Mouse (Mus musculus) thymus, postnatal 0 days (tissue): Measurements from ENCODE around the gene Zfp950. TPM values are rescaled to one million over a fixed set of nuclear protein-coding genes. Genes with fewer than 3 reads are reported as not detected.

Source experiments
- DNase-seq: peaks from one replicate; pipeline ENCODE4 v3.0.0-alpha.2; 2015; ENCODE audit warnings: low spot score
- polyA plus RNA-seq: library from polyadenylated mRNA; unstranded; fragments of >200 nt; fragmentation: Nextera tagmentation; extraction: Ambion mirVana; gene quantifications from 2 replicates; pipeline ENCODE4 v1.2.1, GENCODE M21; 2015

Zfp950 gene
- polyA plus RNA-seq, 1 experiment from 2014 or later = 34.8 TPM

- no peak for DNase-seq
Observed at GRCm38 (mm10) chr19:61057581-61057980, 83.1 kb downstream of the Zfp950 start.

GRCm38 (mm10) chr19:61056783-61057410 lies 83.7 kb downstream of the Zfp950 start:
- DNase-seq = no peak

- no peak for DNase-seq
Observed at GRCm38 (mm10) chr19:61052786-61053185, 87.9 kb downstream of the Zfp950 start.

DNA sequence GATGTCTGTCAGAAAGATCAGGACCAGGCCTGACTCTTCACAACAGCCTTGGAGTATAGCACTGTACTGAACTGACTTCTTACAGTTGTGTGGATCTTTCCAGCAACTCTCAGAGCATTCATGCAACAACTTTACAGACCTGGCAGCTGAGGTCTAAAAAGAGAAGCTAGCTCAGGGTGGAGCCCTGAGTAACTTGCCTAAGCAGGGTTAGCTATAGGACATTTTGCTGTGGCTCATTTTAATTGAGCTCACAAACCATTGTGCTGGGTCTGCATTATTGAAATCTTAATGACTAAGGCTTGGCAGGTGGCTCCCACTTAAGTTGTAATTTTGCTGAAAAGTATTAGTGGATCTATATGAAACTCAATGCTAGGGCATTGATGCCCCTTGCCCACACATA lies 88.6 kb downstream of the Zfp950 start:
- DNase-seq = no peak

- DNase-seq = no peak
Observed at GRCm38 (mm10) chr19:61051151-61051550, 89.5 kb downstream of the Zfp950 start.

DNA sequence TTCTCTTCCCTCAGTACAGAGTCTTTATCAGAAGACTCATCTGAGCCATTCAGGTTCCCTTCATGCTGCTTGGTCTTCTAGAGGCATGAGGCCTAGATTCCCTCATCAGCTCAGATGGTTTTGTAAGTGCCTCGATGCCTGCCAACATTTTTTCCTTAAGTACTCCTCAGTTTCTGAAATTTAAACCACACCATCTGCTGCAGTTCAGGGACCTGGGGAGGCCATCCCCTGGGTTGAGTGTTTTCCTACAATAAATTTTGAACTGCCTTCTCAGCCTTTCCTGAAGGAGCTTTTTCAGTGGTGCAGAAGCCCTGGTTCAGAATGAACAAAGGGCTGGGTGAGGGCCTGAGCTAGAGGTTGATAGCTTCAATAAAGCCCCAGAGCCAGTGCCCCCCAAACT lies 91.2 kb downstream of the Zfp950 start:
- no peak for DNase-seq

DNA sequence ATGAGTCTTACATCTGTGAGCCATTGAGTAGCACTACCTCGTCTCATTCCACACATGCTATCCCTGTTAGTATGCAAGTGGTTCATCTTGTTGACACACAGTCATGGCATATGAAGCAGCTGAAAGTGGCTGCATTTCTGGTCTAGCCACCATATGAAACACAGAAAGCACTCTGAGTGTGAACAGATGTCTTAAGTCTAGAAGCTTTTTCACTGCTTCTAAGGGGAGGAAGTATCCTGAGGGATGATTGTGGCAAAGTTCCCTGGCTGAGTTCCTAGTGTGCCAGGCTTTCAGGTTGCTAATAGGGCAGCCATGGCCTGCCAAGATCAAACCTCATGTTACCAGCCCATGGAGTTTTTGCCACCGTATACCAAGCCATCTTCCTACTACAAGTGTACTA lies 92.0 kb downstream of the Zfp950 start:
- DNase-seq = no peak

DNA sequence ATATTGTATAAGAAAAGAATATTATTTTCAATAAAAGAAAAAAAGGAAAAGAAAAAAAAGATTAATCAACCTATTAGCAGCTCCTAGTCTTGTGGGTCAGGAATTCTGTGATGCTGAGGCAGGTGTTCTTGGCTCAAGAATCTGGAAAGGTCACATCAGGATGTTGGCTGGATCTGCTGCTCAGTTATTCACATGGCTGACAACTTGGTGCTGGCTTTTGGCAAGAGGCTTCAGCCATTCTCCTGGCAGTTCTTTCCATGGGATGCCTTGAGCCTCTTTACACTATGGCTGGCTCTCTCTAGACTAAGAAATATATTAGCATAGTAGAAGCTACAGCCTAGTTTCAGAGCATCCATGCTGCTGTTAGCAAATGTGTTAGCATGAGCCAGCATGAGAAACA lies 101.5 kb downstream of the Zfp950 start:
- no peak for DNase-seq

DNA sequence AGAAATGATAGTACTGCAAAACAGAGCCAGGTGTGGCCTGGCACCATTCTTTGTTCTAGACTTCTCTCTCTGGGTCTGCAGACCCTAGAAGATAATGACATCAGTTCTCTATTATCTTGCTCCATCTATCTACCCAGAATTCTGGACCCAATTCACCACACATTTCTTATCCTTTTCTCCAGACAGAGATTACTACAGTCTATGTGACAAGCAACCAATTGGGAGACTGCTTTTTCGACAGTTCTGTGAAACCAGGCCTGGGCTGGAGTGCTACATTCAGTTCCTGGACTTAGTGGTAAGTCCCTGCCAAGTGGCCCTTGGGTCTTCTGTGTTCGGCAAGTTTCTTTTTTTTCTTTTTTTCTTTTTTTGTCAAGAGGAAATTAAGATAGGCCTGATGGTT lies 109.1 kb downstream of the Zfp950 start:
- no peak for DNase-seq

DNA sequence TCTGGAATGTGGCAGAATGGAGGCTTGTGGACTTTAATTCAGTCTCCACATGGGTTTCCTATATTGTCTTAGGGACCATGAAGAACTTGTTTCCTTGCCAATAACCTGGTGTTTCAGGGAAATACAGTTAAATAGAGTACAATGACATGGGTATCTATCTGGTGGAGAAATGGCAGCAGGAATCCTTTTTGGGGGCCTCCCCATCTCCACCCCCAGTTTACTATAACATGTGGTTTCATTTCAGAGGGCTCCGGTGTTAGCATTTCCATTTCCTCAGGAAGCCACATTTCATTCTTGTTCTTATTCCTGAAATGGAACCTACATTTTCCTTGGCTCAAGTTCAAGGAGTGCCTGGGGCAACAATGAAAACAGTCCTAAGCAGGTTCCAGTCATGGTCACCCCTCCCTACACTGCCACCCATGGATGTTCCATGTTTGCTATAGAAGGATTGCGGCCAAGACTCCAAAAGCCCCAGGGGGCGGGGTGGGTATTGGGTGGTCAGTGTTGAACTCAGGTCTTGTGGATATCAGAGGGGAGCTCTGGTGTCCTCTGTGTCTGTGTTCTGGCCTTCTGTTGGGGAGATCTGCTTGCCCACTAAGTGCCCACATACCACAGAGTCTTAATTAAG lies 118.6 kb downstream of the Zfp950 start:
- DNase-seq = no peak

GRCm38 (mm10) chr19:61021502-61021901 lies 119.1 kb downstream of the Zfp950 start:
- no peak for DNase-seq

DNA sequence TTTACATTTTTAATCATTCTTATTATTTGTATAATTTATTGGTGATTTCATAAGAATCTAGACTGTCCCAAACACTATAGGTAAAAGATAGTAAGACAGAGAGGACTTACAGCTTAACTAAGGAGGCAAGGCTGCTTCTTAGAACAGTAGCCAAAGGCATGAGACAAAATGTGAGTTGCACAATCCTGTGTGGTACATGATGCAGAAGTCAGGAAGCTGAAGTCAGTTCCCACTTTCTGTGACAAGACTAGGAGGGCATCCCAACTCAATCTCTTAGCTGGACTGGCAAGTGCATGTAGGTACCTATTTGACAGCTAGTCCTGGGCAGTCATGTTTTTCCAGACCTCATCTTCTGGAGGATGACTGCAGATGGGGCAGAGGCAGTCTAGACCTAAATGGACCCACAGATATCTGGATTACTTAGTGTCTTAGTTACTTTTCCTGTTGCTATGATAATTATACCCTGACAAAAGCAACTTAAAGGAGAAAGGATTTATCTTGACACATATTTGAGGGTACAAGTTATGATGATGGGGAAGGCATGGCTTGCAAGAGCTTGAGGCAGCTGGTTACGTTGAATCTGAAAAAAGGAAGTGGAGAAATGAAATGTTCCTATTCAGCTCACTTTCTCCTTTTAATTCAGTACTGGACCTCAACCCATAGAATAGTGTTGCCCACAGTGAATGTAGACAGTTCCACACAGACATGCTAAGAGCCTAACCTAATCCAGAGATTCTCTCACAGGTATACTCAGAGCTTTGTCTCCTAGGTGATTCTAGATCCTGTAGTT lies 123.0 kb downstream of the Zfp950 start:
- no peak for DNase-seq

GRCm38 (mm10) chr19:61009266-61009665 lies 131.4 kb downstream of the Zfp950 start:
- no peak for DNase-seq

Other genes with a start within 250 kb of the Zfp950 start
- gene Gm7102, start 35.5 kb upstream of the Zfp950 start, polyA plus RNA-seq = 0.12 TPM in 1 of 2 replicates, not detected in the other
- not detected in 2 replicates for gene Gm6020, start 43.0 kb upstream of the Zfp950 start, polyA plus RNA-seq
- 9.9 and 13.0 TPM in 2 replicates for gene Csf2ra, start 87.6 kb upstream of the Zfp950 start, polyA plus RNA-seq
- gene Gm21060, start 156.2 kb upstream of the Zfp950 start, polyA plus RNA-seq = not detected in 2 replicates